Mouse (Mus musculus) central nervous system, embryonic 18 days (tissue): Measurements from ENCODE around the gene Chmp3. TPM values are rescaled to one million over a fixed set of nuclear protein-coding genes. Genes with fewer than 3 reads are reported as not detected.

Source experiments
- polyA plus RNA-seq: library from polyadenylated mRNA; depleted of rRNA; stranded (reverse); fragments of >200 nt; gene quantifications from 2 replicates; pipeline ENCODE4 v1.2.3, GENCODE M21; 2012; rRNA removed

Chmp3 gene
- polyA plus RNA-seq = 68.0 and 68.4 TPM in 2 replicates

GRCm38 (mm10) chr6:71543686-71544499, at the start of gene Chmp3:
Gene Chmp3 (plus strand): TSS chr6:71543797.

Other genes starting within 250 kb of the Chmp3 start
- 0.91 and 2.8 TPM in 2 replicates for gene Smyd1, start 221.6 kb upstream of the Chmp3 start, polyA plus RNA-seq
- not detected in 2 replicates for gene Cd8b1, start 221.0 kb upstream of the Chmp3 start, polyA plus RNA-seq
- not detected in 2 replicates for gene Cd8a, start 170.4 kb upstream of the Chmp3 start, polyA plus RNA-seq
- 33.7 and 37.5 TPM in 2 replicates for gene Rmnd5a, start 103.2 kb upstream of the Chmp3 start, polyA plus RNA-seq
- 26.3 and 26.7 TPM in 2 replicates for gene Rnf103, start 49.9 kb upstream of the Chmp3 start, polyA plus RNA-seq
- gene Kdm3a, start 89.2 kb downstream of the Chmp3 start, polyA plus RNA-seq = 43.8 and 46.9 TPM in 2 replicates
- gene Reep1, start 163.8 kb downstream of the Chmp3 start, polyA plus RNA-seq = 247 and 248 TPM in 2 replicates